Comparison of ENCODE assay signal across 20 mouse cellular contexts in genomic region chr10:77798164-77798920, GRCm38 (mm10). TPM values are rescaled to one million over a fixed set of nuclear protein-coding genes. Genes with fewer than 3 reads are reported as not detected.
DNase-seq lines count a peak whose midpoint lies in the region; ATAC-seq lines count a peak whose summit lies in the region.
"Not testable (repeated sequence)": the region's sequence is repeated elsewhere in the genome, so short reads cannot be mapped to it uniquely, and the experiment has no call there.
"Had no signal": no experiment of that assay in that cellular context is flagged by ENCODE, and none has a peak within 500 bp of the region (broad histone marks: within the 10 kb centered on the region; RNA-seq: fewer than 3 reads in every experiment).

No protein-coding gene starts in this region.

- not testable (repeated sequence) for H3K27me3 ChIP-seq in forebrain, embryonic 10.5 days (ENCODE audit: poor library complexity, severe bottlenecking); forebrain, embryonic 16.5 days (replicated peaks; ENCODE audit: control insufficient read depth, insufficient read depth, low read length); heart, embryonic 16.5 days (ENCODE audit: control insufficient read depth, insufficient read depth, low read length); hindbrain, embryonic 11.5 days (ENCODE audit: control insufficient read depth, insufficient read depth, low read length); lung, embryonic 15.5 days; midbrain, embryonic 13.5 days

- peaks cover 32% of the 10 kb centered on the region for H3K4me1 ChIP-seq in forebrain, embryonic 10.5 days
- not testable (repeated sequence) for H3K4me1 ChIP-seq in forebrain, embryonic 16.5 days (replicated peaks; ENCODE audit: control insufficient read depth, insufficient read depth, low read length); heart, embryonic 16.5 days (ENCODE audit: control insufficient read depth, insufficient read depth, low read length); hindbrain, embryonic 11.5 days (replicated peaks; ENCODE audit: control insufficient read depth, insufficient read depth, low read length); lung, embryonic 15.5 days
- peaks cover 16% of the 10 kb centered on the region for H3K4me1 ChIP-seq in midbrain, embryonic 13.5 days (replicated peaks)

- not testable (repeated sequence) for ATAC-seq in forebrain, embryonic 16.5 days; heart, embryonic 16.5 days (replicated peaks; ENCODE audit: extremely low read depth, insufficient read depth, low FRiP score)
- ATAC-seq in hindbrain, embryonic 11.5 days (ENCODE audit: low FRiP score) = peak; percentile 17; the same call in 1 of the 2 replicates
- ATAC-seq in lung, embryonic 15.5 days (ENCODE audit: borderline replicate concordance, extremely low read depth, low FRiP score, low TSS enrichment) = 0 out of 2 replicates have a peak, but pooled peaks have one; percentile 39
- 0 out of 2 replicates have a peak, but pooled peaks have one; percentile 43 for ATAC-seq in midbrain, embryonic 13.5 days

- H3K9ac ChIP-seq in forebrain, embryonic 16.5 days (replicated peaks; ENCODE audit: low read depth, low read length); heart, embryonic 16.5 days (ENCODE audit: low read length); hindbrain, embryonic 11.5 days (ENCODE audit: low read depth, low read length); lung, embryonic 15.5 days; midbrain, embryonic 13.5 days (replicated peaks): not testable (repeated sequence)

- DNase-seq in cerebellum, adult 11 months = peak; percentile 9
- not testable (repeated sequence) for DNase-seq in forebrain, embryonic 10.5 days (ENCODE audit: extremely low spot score, low spot score); hindbrain, embryonic 11.5 days (ENCODE audit: low spot score)
- DNase-seq in retina, embryonic 14.5 days (ENCODE audit: low spot score) = peak; percentile 18

- H3K4me3 ChIP-seq in forebrain, embryonic 10.5 days; forebrain, embryonic 16.5 days (replicated peaks; ENCODE audit: low read length); heart, embryonic 16.5 days (ENCODE audit: low read length); hindbrain, embryonic 11.5 days (ENCODE audit: low read depth, low read length); lung, embryonic 15.5 days; midbrain, embryonic 13.5 days (replicated peaks): not testable (repeated sequence)

- peak overlapping the region; percentile 68 for H3K27ac ChIP-seq in forebrain, embryonic 10.5 days
- H3K27ac ChIP-seq in forebrain, embryonic 16.5 days (ENCODE audit: low read length) = 0 out of 2 replicates have a peak overlapping the region, but pooled peaks have one; percentile 10
- H3K27ac ChIP-seq in heart, embryonic 16.5 days (ENCODE audit: low read length) = peak overlapping the region; percentile 17
- 0 out of 2 replicates have a peak overlapping the region, but pooled peaks have one; percentile 9 for H3K27ac ChIP-seq in hindbrain, embryonic 11.5 days (ENCODE audit: low read depth, low read length)
- not testable (repeated sequence) for H3K27ac ChIP-seq in lung, embryonic 15.5 days
- peak overlapping the region; percentile 73 for H3K27ac ChIP-seq in midbrain, embryonic 13.5 days

- not testable (repeated sequence) for H3K9me3 ChIP-seq in forebrain, embryonic 10.5 days; forebrain, embryonic 16.5 days (ENCODE audit: control insufficient read depth, low read length); heart, embryonic 16.5 days (replicated peaks; ENCODE audit: control insufficient read depth, low read length); hindbrain, embryonic 11.5 days (ENCODE audit: control insufficient read depth, low read length); lung, embryonic 15.5 days; midbrain, embryonic 13.5 days

- not testable (repeated sequence) for H3K36me3 ChIP-seq in forebrain, embryonic 10.5 days (replicated peaks); forebrain, embryonic 16.5 days (ENCODE audit: control insufficient read depth, insufficient read depth); heart, embryonic 16.5 days (ENCODE audit: control insufficient read depth, insufficient read depth); hindbrain, embryonic 11.5 days (ENCODE audit: control insufficient read depth, insufficient read depth, low read length); lung, embryonic 15.5 days; midbrain, embryonic 13.5 days

- not testable (repeated sequence) for H3K4me2 ChIP-seq in forebrain, embryonic 16.5 days (ENCODE audit: low read length); heart, embryonic 16.5 days (ENCODE audit: low read depth, low read length); hindbrain, embryonic 11.5 days (replicated peaks; ENCODE audit: low read depth, low read length); lung, embryonic 15.5 days; midbrain, embryonic 13.5 days (replicated peaks)

- WGBS in forebrain, embryonic 10.5 days = 46% methylated on average over 3 of the region's 3 CpGs
- WGBS in forebrain, embryonic 16.5 days = 32% methylated on average over 3 of the region's 3 CpGs
- WGBS in heart, embryonic 16.5 days = 30% methylated on average over 3 of the region's 3 CpGs
- 39% methylated on average over 2 of the region's 3 CpGs for WGBS in hindbrain, embryonic 11.5 days
- WGBS in lung, embryonic 15.5 days = 31% methylated on average over 3 of the region's 3 CpGs
- WGBS in midbrain, embryonic 13.5 days = 37% methylated on average over 3 of the region's 3 CpGs

RNA-seq across cellular contexts. Expression of gene Gm19668, which starts 0.6 kb away (rescaled TPM):
- not detected in 2 replicates for polyA plus RNA-seq in forebrain, embryonic 10.5 days (2016; fragmentation: Nextera tagmentation; extraction: Ambion mirVana)
- not detected in 2 replicates for polyA plus RNA-seq in forebrain, embryonic 16.5 days (2015; fragmentation: Nextera tagmentation; extraction: Ambion mirVana)
- not detected in 2 replicates for polyA plus RNA-seq in heart, embryonic 16.5 days (2015; fragmentation: Nextera tagmentation; extraction: Ambion mirVana)
- not detected in 2 replicates for polyA plus RNA-seq in hindbrain, embryonic 11.5 days (2014; fragmentation: Nextera tagmentation; extraction: Ambion mirVana)
- not detected in 2 replicates for polyA plus RNA-seq in lung, embryonic 15.5 days (2015; fragmentation: Nextera tagmentation; extraction: Ambion mirVana)
- not detected in 2 replicates for polyA plus RNA-seq in midbrain, embryonic 13.5 days (2015; fragmentation: Nextera tagmentation; extraction: Ambion mirVana)
- polyA plus RNA-seq: CD4-positive, CD25-positive, alpha-beta regulatory T cell, adult 4 months; embryonic facial prominence, embryonic 14.5 days; frontal cortex, adult 2 months; heart, embryonic 11.5 days; hindbrain, embryonic 13.5 days; kidney, embryonic 15.5 days; large intestine, adult 2 months; limb, embryonic 14.5 days; liver, embryonic 13.5 days; lung, adult 2 months; neural tube, embryonic 15.5 days; stomach, embryonic 15.5 days had no signal

RNA-seq across cellular contexts. Expression of gene Gm9639, which starts 3.5 kb away (rescaled TPM):
- polyA plus RNA-seq in forebrain, embryonic 10.5 days (2016; fragmentation: Nextera tagmentation; extraction: Ambion mirVana) = not detected in 2 replicates
- not detected in 2 replicates for polyA plus RNA-seq in forebrain, embryonic 16.5 days (2015; fragmentation: Nextera tagmentation; extraction: Ambion mirVana)
- not detected in 2 replicates for polyA plus RNA-seq in heart, embryonic 16.5 days (2015; fragmentation: Nextera tagmentation; extraction: Ambion mirVana)
- not detected in 2 replicates for polyA plus RNA-seq in hindbrain, embryonic 11.5 days (2014; fragmentation: Nextera tagmentation; extraction: Ambion mirVana)
- not detected in 2 replicates for polyA plus RNA-seq in lung, embryonic 15.5 days (2015; fragmentation: Nextera tagmentation; extraction: Ambion mirVana)
- polyA plus RNA-seq in midbrain, embryonic 13.5 days (2015; fragmentation: Nextera tagmentation; extraction: Ambion mirVana) = not detected in 2 replicates
- polyA plus RNA-seq: CD4-positive, CD25-positive, alpha-beta regulatory T cell, adult 4 months; embryonic facial prominence, embryonic 14.5 days; frontal cortex, adult 2 months; heart, embryonic 11.5 days; hindbrain, embryonic 13.5 days; kidney, embryonic 15.5 days; large intestine, adult 2 months; limb, embryonic 14.5 days; liver, embryonic 13.5 days; lung, adult 2 months; neural tube, embryonic 15.5 days; stomach, embryonic 15.5 days had no signal

RNA-seq across cellular contexts. Expression of gene Gm7137, which starts 10.3 kb away (rescaled TPM):
- not detected in 2 replicates for polyA plus RNA-seq in forebrain, embryonic 10.5 days (2016; fragmentation: Nextera tagmentation; extraction: Ambion mirVana)
- polyA plus RNA-seq in forebrain, embryonic 16.5 days (2015; fragmentation: Nextera tagmentation; extraction: Ambion mirVana) = not detected in 2 replicates
- polyA plus RNA-seq in heart, embryonic 16.5 days (2015; fragmentation: Nextera tagmentation; extraction: Ambion mirVana) = not detected in 2 replicates
- polyA plus RNA-seq in hindbrain, embryonic 11.5 days (2014; fragmentation: Nextera tagmentation; extraction: Ambion mirVana) = not detected in 2 replicates
- polyA plus RNA-seq in lung, embryonic 15.5 days (2015; fragmentation: Nextera tagmentation; extraction: Ambion mirVana) = not detected in 2 replicates
- not detected in 2 replicates for polyA plus RNA-seq in midbrain, embryonic 13.5 days (2015; fragmentation: Nextera tagmentation; extraction: Ambion mirVana)
- polyA plus RNA-seq: CD4-positive, CD25-positive, alpha-beta regulatory T cell, adult 4 months; embryonic facial prominence, embryonic 14.5 days; frontal cortex, adult 2 months; heart, embryonic 11.5 days; hindbrain, embryonic 13.5 days; kidney, embryonic 15.5 days; large intestine, adult 2 months; limb, embryonic 14.5 days; liver, embryonic 13.5 days; lung, adult 2 months; neural tube, embryonic 15.5 days; stomach, embryonic 15.5 days had no signal

RNA-seq across cellular contexts. Expression of gene Gm9507, which starts 13.3 kb away (rescaled TPM):
- not detected in 2 replicates for polyA plus RNA-seq in forebrain, embryonic 10.5 days (2016; fragmentation: Nextera tagmentation; extraction: Ambion mirVana)
- not detected in 2 replicates for polyA plus RNA-seq in forebrain, embryonic 16.5 days (2015; fragmentation: Nextera tagmentation; extraction: Ambion mirVana)
- not detected in 2 replicates for polyA plus RNA-seq in heart, embryonic 16.5 days (2015; fragmentation: Nextera tagmentation; extraction: Ambion mirVana)
- polyA plus RNA-seq in hindbrain, embryonic 11.5 days (2014; fragmentation: Nextera tagmentation; extraction: Ambion mirVana) = not detected in 2 replicates
- not detected in 2 replicates for polyA plus RNA-seq in lung, embryonic 15.5 days (2015; fragmentation: Nextera tagmentation; extraction: Ambion mirVana)
- not detected in 2 replicates for polyA plus RNA-seq in midbrain, embryonic 13.5 days (2015; fragmentation: Nextera tagmentation; extraction: Ambion mirVana)
- polyA plus RNA-seq: CD4-positive, CD25-positive, alpha-beta regulatory T cell, adult 4 months; embryonic facial prominence, embryonic 14.5 days; frontal cortex, adult 2 months; heart, embryonic 11.5 days; hindbrain, embryonic 13.5 days; kidney, embryonic 15.5 days; large intestine, adult 2 months; limb, embryonic 14.5 days; liver, embryonic 13.5 days; lung, adult 2 months; neural tube, embryonic 15.5 days; stomach, embryonic 15.5 days had no signal

RNA-seq across cellular contexts. Expression of gene Gm3250, which starts 16.0 kb away (rescaled TPM):
- polyA plus RNA-seq in forebrain, embryonic 10.5 days (2016; fragmentation: Nextera tagmentation; extraction: Ambion mirVana) = not detected in 2 replicates
- polyA plus RNA-seq in forebrain, embryonic 16.5 days (2015; fragmentation: Nextera tagmentation; extraction: Ambion mirVana) = not detected in 2 replicates
- polyA plus RNA-seq in heart, embryonic 16.5 days (2015; fragmentation: Nextera tagmentation; extraction: Ambion mirVana) = not detected in 2 replicates
- polyA plus RNA-seq in hindbrain, embryonic 11.5 days (2014; fragmentation: Nextera tagmentation; extraction: Ambion mirVana) = not detected in 2 replicates
- polyA plus RNA-seq in lung, embryonic 15.5 days (2015; fragmentation: Nextera tagmentation; extraction: Ambion mirVana) = not detected in 2 replicates
- not detected in 2 replicates for polyA plus RNA-seq in midbrain, embryonic 13.5 days (2015; fragmentation: Nextera tagmentation; extraction: Ambion mirVana)
- polyA plus RNA-seq: CD4-positive, CD25-positive, alpha-beta regulatory T cell, adult 4 months; embryonic facial prominence, embryonic 14.5 days; frontal cortex, adult 2 months; heart, embryonic 11.5 days; hindbrain, embryonic 13.5 days; kidney, embryonic 15.5 days; large intestine, adult 2 months; limb, embryonic 14.5 days; liver, embryonic 13.5 days; lung, adult 2 months; neural tube, embryonic 15.5 days; stomach, embryonic 15.5 days had no signal
